Mouse (Mus musculus) hindbrain, embryonic 15.5 days (tissue): ENCODE results near the gene Selenom. TPM values are rescaled to one million over a fixed set of nuclear protein-coding genes. Genes with fewer than 3 reads are reported as not detected.

Experiments used
- polyA plus RNA-seq: library from polyadenylated mRNA; unstranded; fragments of >200 nt; fragmentation: Nextera tagmentation; extraction: Ambion mirVana; gene quantifications from 2 replicates; pipeline ENCODE4 v1.2.1, GENCODE M21; 2015

The Selenom gene
- polyA plus RNA-seq, 1 experiment from 2014 or later, result 139 TPM

Other genes starting within 250 kb of the Selenom start
- 205 and 207 TPM in 2 replicates for gene Drg1, start 248.3 kb upstream of the Selenom start, polyA plus RNA-seq
- 51.9 and 54.3 TPM in 2 replicates for gene Patz1, start 225.8 kb upstream of the Selenom start, polyA plus RNA-seq
- 26.1 and 26.3 TPM in 2 replicates for gene Pik3ip1, start 184.3 kb upstream of the Selenom start, polyA plus RNA-seq
- 148 and 158 TPM in 2 replicates for gene Limk2, start 105.5 kb upstream of the Selenom start, polyA plus RNA-seq
- gene Rnf185, start 62.3 kb upstream of the Selenom start, polyA plus RNA-seq, result 41.1 and 41.7 TPM in 2 replicates
- 1.6 and 2.0 TPM in 2 replicates for gene Pla2g3, start 26.4 kb upstream of the Selenom start, polyA plus RNA-seq
- gene Inpp5j, start 9.9 kb upstream of the Selenom start, polyA plus RNA-seq, result 9.3 and 9.8 TPM in 2 replicates
- 18.5 and 19.5 TPM in 2 replicates for gene Smtn, start 25.9 kb downstream of the Selenom start, polyA plus RNA-seq
- gene Morc2a, start 134.5 kb downstream of the Selenom start, polyA plus RNA-seq, result 32.1 and 33.5 TPM in 2 replicates